Mouse (Mus musculus) forebrain, embryonic 11.5 days (tissue): ENCODE measurements around the gene Olfml1. TPM values are rescaled to one million over a fixed set of nuclear protein-coding genes. Genes with fewer than 3 reads are reported as not detected.

Source experiments
- ATAC-seq: fragments of 200-750 bp; cut with Nextera tagmentation; replicated peaks from 2 replicates; pipeline ENCODE4 v1.8.0; 2017; ENCODE audit warnings: moderate TSS enrichment; ENCODE audit not compliant: low FRiP score
- DNase-seq: peaks from one replicate; pipeline ENCODE4 v3.0.0-alpha.2; 2017; ENCODE audit warnings: low spot score
- H3K27ac ChIP-seq: fragments of 300-500 bp; sonication (generic); 2 replicates; pipeline ENCODE4 v1.5.1; 2014; ENCODE audit warnings: low read depth, low read length
- H3K27me3 ChIP-seq: fragments of 300-500 bp; sonication (generic); 2 replicates; pipeline ENCODE4 v1.6.1; 2014; ENCODE audit warnings: mild to moderate bottlenecking, low read length, mixed read lengths; ENCODE audit not compliant: control insufficient read depth, insufficient read depth
- H3K36me3 ChIP-seq: fragments of 300-500 bp; sonication (generic); 2 replicates; pipeline ENCODE4 v1.6.1; 2014; ENCODE audit warnings: mild to moderate bottlenecking, low read length, moderate library complexity, mixed read lengths; ENCODE audit not compliant: control insufficient read depth, insufficient read depth
- H3K4me1 ChIP-seq: fragments of 300-500 bp; sonication (generic); replicated peaks from 2 replicates; pipeline ENCODE4 v1.6.1; 2014; ENCODE audit warnings: low read length, mixed read lengths; ENCODE audit not compliant: control insufficient read depth, insufficient read depth
- H3K4me2 ChIP-seq: fragments of 300-500 bp; sonication (generic); 2 replicates; pipeline ENCODE4 v1.6.1; 2014; ENCODE audit warnings: low read depth, mild to moderate bottlenecking, low read length, moderate library complexity, mixed read lengths; ENCODE audit not compliant: severe bottlenecking
- H3K4me3 ChIP-seq: fragments of 300-500 bp; sonication (generic); 2 replicates; pipeline ENCODE4 v1.5.1; 2014; ENCODE audit warnings: low read depth, low read length
- H3K9ac ChIP-seq: fragments of 300-500 bp; sonication (generic); 2 replicates; pipeline ENCODE4 v1.6.1; 2014; ENCODE audit warnings: low read length
- H3K9me3 ChIP-seq: fragments of 300-500 bp; sonication (generic); 2 replicates; pipeline ENCODE4 v1.6.1; 2016; ENCODE audit warnings: low read length, mixed read lengths; ENCODE audit not compliant: control insufficient read depth
- WGBS: fragments of 180-500 bp; shearing (Covaris S2); extraction: QIAGEN DNeasy Blood & Tissue Kit; methylation state at CpG from one replicate; pipeline ENCODE4 v1.1.7; 2014; 5-methylcytosine and 5-hydroxymethylcytosine counted together
- polyA plus RNA-seq: library from polyadenylated mRNA; unstranded; fragments of >200 nt; fragmentation: Nextera tagmentation; extraction: Ambion mirVana; gene quantifications from 2 replicates; pipeline ENCODE4 v1.2.1, GENCODE M21; 2014

Olfml1 gene
- polyA plus RNA-seq, 1 experiment from 2014 or later, result 6.9 TPM

DNA sequence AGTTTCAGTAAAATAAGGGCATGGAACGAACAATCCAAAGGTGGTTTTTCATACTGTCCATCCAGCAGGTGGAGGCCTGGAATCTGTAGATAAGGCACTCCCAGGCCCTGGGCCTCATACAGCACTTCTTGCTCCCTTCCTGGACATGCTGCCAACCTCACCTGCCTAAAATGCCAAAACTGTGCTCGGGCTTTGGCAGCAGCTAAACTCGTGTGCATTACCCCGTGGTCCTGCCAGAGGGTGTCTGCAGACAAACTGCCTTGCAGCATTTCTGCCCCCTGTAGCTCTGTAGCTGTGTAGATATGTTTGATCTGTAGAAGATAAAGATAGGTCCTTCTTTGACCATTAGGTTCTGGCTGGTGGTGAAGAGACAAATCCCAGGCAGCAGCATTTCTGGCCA is 1.7 kb downstream of the Olfml1 start:
- no peaks in the 10 kb centered on the region for H3K36me3 ChIP-seq
- no peak overlapping the region for H3K4me2 ChIP-seq
- H3K27me3 ChIP-seq, result no peaks in the 10 kb centered on the region
- H3K4me1 ChIP-seq, result no peaks in the 10 kb centered on the region
- no peak for DNase-seq
- no peaks in the 10 kb centered on the region for H3K9me3 ChIP-seq
- H3K27ac ChIP-seq, result no peak overlapping the region
- 79% methylated on average over 4 of the region's 4 CpGs for WGBS
- ATAC-seq, result no peak
- H3K4me3 ChIP-seq, result no peak overlapping the region
- H3K9ac ChIP-seq, result no peak overlapping the region

GRCm38 (mm10) chr7:107573856-107574255 is 6.6 kb downstream of the Olfml1 start:
- no peak for ATAC-seq
- Histone ChIP-seq H3K9ac (no peak overlapping the region), H3K36me3 (no peaks in the 10 kb centered on the region), H3K4me1 (no peaks in the 10 kb centered on the region), H3K4me2 (no peak overlapping the region), H3K4me3 (no peak overlapping the region), H3K27me3 (no peaks in the 10 kb centered on the region), H3K27ac (no peak overlapping the region), H3K9me3 (no peaks in the 10 kb centered on the region)
- no peak for DNase-seq
- WGBS, result 68% methylated on average over 2 of the region's 2 CpGs

GRCm38 (mm10) chr7:107574276-107574675 is 7.0 kb downstream of the Olfml1 start:
- DNase-seq, result no peak
- WGBS, result 62% methylated on average over 3 of the region's 3 CpGs
- ATAC-seq, result no peak
- no peaks in the 10 kb centered on the region for H3K9me3 ChIP-seq
- H3K4me1 ChIP-seq, result no peaks in the 10 kb centered on the region
- H3K9ac ChIP-seq, result no peak overlapping the region
- no peaks in the 10 kb centered on the region for H3K36me3 ChIP-seq
- no peak overlapping the region for H3K27ac ChIP-seq
- no peaks in the 10 kb centered on the region for H3K27me3 ChIP-seq
- H3K4me3 ChIP-seq, result no peak overlapping the region
- H3K4me2 ChIP-seq, result no peak overlapping the region

GRCm38 (mm10) chr7:107592641-107593040 is 25.4 kb downstream of the Olfml1 start:
- no peak overlapping the region for H3K4me2 ChIP-seq
- no peak for DNase-seq

DNA sequence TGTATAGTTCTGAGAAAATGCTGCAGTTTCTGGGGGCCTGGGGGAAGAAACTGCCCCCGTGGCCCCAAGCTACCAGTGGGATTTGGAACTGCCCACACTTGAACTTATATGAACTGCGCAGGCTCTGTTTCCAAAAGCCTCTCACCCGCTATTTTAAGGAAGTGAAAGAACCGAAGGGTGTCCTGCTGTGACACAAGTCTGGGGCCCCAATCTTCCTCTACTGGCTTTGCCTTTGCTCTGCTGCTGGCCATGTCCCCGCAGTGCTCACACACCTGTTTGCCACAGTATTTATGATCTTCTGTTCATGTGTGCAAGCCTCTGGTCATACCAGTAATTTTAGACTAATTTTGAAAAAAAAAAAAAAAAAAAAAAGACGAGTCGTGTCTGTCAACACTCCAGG is 26.7 kb downstream of the Olfml1 start:
- no peaks in the 10 kb centered on the region; the same call in 1 of the 2 replicates for H3K27me3 ChIP-seq
- no peak overlapping the region for H3K4me3 ChIP-seq
- no peak overlapping the region for H3K27ac ChIP-seq
- no peaks in the 10 kb centered on the region for H3K9me3 ChIP-seq
- no peaks in the 10 kb centered on the region for H3K36me3 ChIP-seq
- 30% methylated on average over 7 of the region's 7 CpGs for WGBS
- DNase-seq, result no peak
- H3K9ac ChIP-seq, result no peak overlapping the region; the same call in 1 of the 2 replicates
- peak overlapping the region; percentile 77; the same call in 1 of the 2 replicates for H3K4me2 ChIP-seq
- no peak for ATAC-seq
- peaks cover 2% of the 10 kb centered on the region; the same call in 1 of the 2 replicates for H3K4me1 ChIP-seq

More at GRCm38 (mm10) chr7:107592641-107593040, 25.4 kb downstream of the Olfml1 start:
- Histone ChIP-seq H3K27me3 (no peaks in the 10 kb centered on the region; the same call in 1 of the 2 replicates), H3K27ac (no peak overlapping the region), H3K4me1 (peaks cover 2% of the 10 kb centered on the region; the same call in 1 of the 2 replicates), H3K9me3 (no peaks in the 10 kb centered on the region), H3K4me3 (no peak overlapping the region), H3K9ac (no peak overlapping the region), H3K36me3 (no peaks in the 10 kb centered on the region)
- ATAC-seq, result no peak
- 53% methylated on average over 2 of the region's 2 CpGs for WGBS

DNA sequence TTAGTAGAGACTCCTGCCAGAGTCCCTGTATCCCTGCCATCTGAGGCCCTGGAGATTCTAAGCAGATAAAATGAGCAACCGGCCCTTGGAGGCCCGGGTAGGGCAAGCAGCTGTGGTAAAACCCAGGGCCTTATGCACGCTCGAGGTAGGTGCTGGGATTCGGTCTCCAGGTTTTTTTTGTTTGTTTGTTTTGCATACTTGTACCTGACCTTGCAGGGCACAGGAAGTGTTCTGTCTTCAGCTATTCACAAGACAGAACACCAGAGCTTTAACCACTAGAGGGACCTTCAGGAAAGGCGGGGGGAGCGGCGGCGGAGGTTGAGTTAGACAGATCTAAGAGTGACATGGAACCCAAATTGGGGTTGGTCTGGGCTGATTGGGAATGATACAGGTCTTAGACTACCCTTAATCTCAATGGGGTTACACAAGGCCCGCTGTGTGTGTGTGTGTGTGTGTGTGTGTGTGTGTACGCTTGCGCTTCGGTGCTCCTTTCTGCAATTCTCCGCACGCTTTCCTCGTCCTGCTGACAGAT is 27.1 kb downstream of the Olfml1 start:
- Histone ChIP-seq H3K27ac (no peak overlapping the region), H3K4me2 (peak overlapping the region; percentile 77), H3K4me3 (peak overlapping the region; percentile 46), H3K4me1 (peaks cover 2% of the 10 kb centered on the region; the same call in 1 of the 2 replicates), H3K27me3 (no peaks in the 10 kb centered on the region; the same call in 1 of the 2 replicates), H3K36me3 (no peaks in the 10 kb centered on the region), H3K9me3 (no peaks in the 10 kb centered on the region), H3K9ac (peak overlapping the region; percentile 43)
- WGBS, result 2% methylated on average over 16 of the region's 16 CpGs
- peak; percentile 71 for DNase-seq
- ATAC-seq, result peak; percentile 79

- WGBS, result under 1% methylated on average over 24 of the region's 24 CpGs
- H3K9me3 ChIP-seq, result no peaks in the 10 kb centered on the region
- DNase-seq (peak; percentile 95), ATAC-seq (peak; percentile 99)
- no peaks in the 10 kb centered on the region; the same call in 1 of the 2 replicates for H3K27me3 ChIP-seq
- H3K9ac ChIP-seq, result peak within 1 kb of the TSS; percentile 43
- H3K27ac ChIP-seq, result no peak within 1 kb of the TSS
- no peaks in the 10 kb centered on the region for H3K36me3 ChIP-seq
- H3K4me3 ChIP-seq, result peak within 1 kb of the TSS; percentile 46
- peak within 1 kb of the TSS; percentile 77 for H3K4me2 ChIP-seq
- peaks cover 2% of the 10 kb centered on the region; the same call in 1 of the 2 replicates for H3K4me1 ChIP-seq
Measured at GRCm38 (mm10) chr7:107594857-107595402, 27.7 kb downstream of the Olfml1 start, which contains the start of gene Ppfibp2. Gene Ppfibp2, plus strand, starts transcription at chr7:107595207.

GRCm38 (mm10) chr7:107595426-107595825 is 28.2 kb downstream of the Olfml1 start:
- DNase-seq (no peak), ATAC-seq (no peak)
- H3K27ac ChIP-seq, result no peak overlapping the region
- no peak overlapping the region for H3K9ac ChIP-seq
- H3K4me3 ChIP-seq, result peak overlapping the region; percentile 46
- H3K4me1 ChIP-seq, result peaks cover 2% of the 10 kb centered on the region; the same call in 1 of the 2 replicates
- no peaks in the 10 kb centered on the region for H3K36me3 ChIP-seq
- no peaks in the 10 kb centered on the region; the same call in 1 of the 2 replicates for H3K27me3 ChIP-seq
- H3K9me3 ChIP-seq, result no peaks in the 10 kb centered on the region
- WGBS, result 13% methylated on average over 13 of the region's 13 CpGs
- peak overlapping the region; percentile 77 for H3K4me2 ChIP-seq
